Mouse (Mus musculus) heart, postnatal 0 days (tissue): ENCODE measurements around the gene Abat.

ENCODE experiments used
- CTCF ChIP-seq: IDR thresholded peaks from 2 replicates; pipeline ENCODE4 v1.5.1; 2016; ENCODE audit warnings: antibody characterized with exemption, control low read depth, low read depth
- EP300 ChIP-seq: IDR thresholded peaks from 2 replicates; pipeline ENCODE4 v1.6.1; 2016; ENCODE audit warnings: antibody characterized with exemption, low read depth

- TF ChIP-seq CTCF: no peak
- TF ChIP-seq EP300: no peak
Observed at GRCm38 (mm10) chr16:8574316-8574715, 61.1 kb downstream of the Abat start.
